Mouse (Mus musculus) midbrain, postnatal 0 days (tissue): Measurements from ENCODE around the gene Cd209a. TPM values are rescaled to one million over a fixed set of nuclear protein-coding genes. Genes with fewer than 3 reads are reported as not detected.
A peak's percentile ranks its signal among the peaks of the same experiment; 100 is the strongest.
"Not testable (repeated sequence)": the region's sequence is repeated elsewhere in the genome, so short reads cannot be mapped to it uniquely, and the experiment has no call there.

Source experiments
- ATAC-seq: fragments of 200-750 bp; cut with Nextera tagmentation; 2 replicates; pipeline ENCODE4 v1.8.0; 2017; ENCODE audit warnings: moderate number of reproducible peaks, mild to moderate bottlenecking, moderate TSS enrichment, moderate library complexity; ENCODE audit not compliant: low FRiP score
- DNase-seq: peaks from one replicate; pipeline ENCODE4 v3.0.0-alpha.2; 2015; ENCODE audit warnings: low spot score
- H3K27ac ChIP-seq: fragments of 300-500 bp; sonication (generic); 2 replicates; pipeline ENCODE4 v1.5.1; 2014; ENCODE audit warnings: low read depth, mild to moderate bottlenecking, low read length, mixed read lengths
- H3K27me3 ChIP-seq: fragments of 300-500 bp; sonication (generic); 2 replicates; pipeline ENCODE4 v1.6.1; 2014; ENCODE audit warnings: low read length, control low read depth, mixed read lengths; ENCODE audit not compliant: insufficient read depth
- H3K36me3 ChIP-seq: fragments of 300-500 bp; sonication (generic); 2 replicates; pipeline ENCODE4 v1.6.1; 2014; ENCODE audit warnings: low read length, control low read depth, mixed read lengths; ENCODE audit not compliant: insufficient read depth
- H3K4me1 ChIP-seq: fragments of 300-500 bp; sonication (generic); 2 replicates; pipeline ENCODE4 v1.6.1; 2014; ENCODE audit warnings: mild to moderate bottlenecking, control low read depth, antibody characterized with exemption, low read length, mixed read lengths; ENCODE audit not compliant: insufficient read depth
- H3K4me2 ChIP-seq: fragments of 300-500 bp; sonication (generic); 2 replicates; pipeline ENCODE4 v1.6.1; 2014; ENCODE audit warnings: low read depth, mild to moderate bottlenecking, low read length, mixed read lengths; ENCODE audit not compliant: poor library complexity, severe bottlenecking
- H3K4me3 ChIP-seq: fragments of 300-500 bp; sonication (generic); 2 replicates; pipeline ENCODE4 v1.5.1; 2014; ENCODE audit warnings: low read depth, mild to moderate bottlenecking, low read length, moderate library complexity
- H3K9ac ChIP-seq: fragments of 300-500 bp; sonication (generic); replicated peaks from 2 replicates; pipeline ENCODE4 v1.6.1; 2014; ENCODE audit warnings: mild to moderate bottlenecking, low read length, moderate library complexity, mixed read lengths; ENCODE audit not compliant: poor library complexity, severe bottlenecking
- H3K9me3 ChIP-seq: fragments of 300-500 bp; sonication (generic); 2 replicates; pipeline ENCODE4 v1.6.1; 2016; ENCODE audit warnings: low read length, control low read depth
- CTCF ChIP-seq: IDR thresholded peaks from 2 replicates; pipeline ENCODE4 v1.5.1; 2016; ENCODE audit warnings: antibody characterized with exemption, mild to moderate bottlenecking
- WGBS: fragments of 180-500 bp; shearing (Covaris S2); extraction: QIAGEN DNeasy Blood & Tissue Kit; methylation state at CpG from one replicate; pipeline ENCODE4 v1.1.7; 2014; 5-methylcytosine and 5-hydroxymethylcytosine counted together
- polyA plus RNA-seq: library from polyadenylated mRNA; unstranded; fragments of >200 nt; fragmentation: Nextera tagmentation; extraction: Ambion mirVana; gene quantifications from 2 replicates; pipeline ENCODE4 v1.2.1, GENCODE M21; 2015
- total RNA-seq: library from RNA; depleted of rRNA; stranded (reverse); fragments of >200 nt; gene quantifications from 2 replicates; pipeline ENCODE4 v1.2.3, GENCODE M21; 2014; rRNA removed

Cd209a gene
- 0.11 TPM in 1 of 2 replicates, not detected in the other for total RNA-seq
- not detected in 2 replicates for polyA plus RNA-seq

DNA sequence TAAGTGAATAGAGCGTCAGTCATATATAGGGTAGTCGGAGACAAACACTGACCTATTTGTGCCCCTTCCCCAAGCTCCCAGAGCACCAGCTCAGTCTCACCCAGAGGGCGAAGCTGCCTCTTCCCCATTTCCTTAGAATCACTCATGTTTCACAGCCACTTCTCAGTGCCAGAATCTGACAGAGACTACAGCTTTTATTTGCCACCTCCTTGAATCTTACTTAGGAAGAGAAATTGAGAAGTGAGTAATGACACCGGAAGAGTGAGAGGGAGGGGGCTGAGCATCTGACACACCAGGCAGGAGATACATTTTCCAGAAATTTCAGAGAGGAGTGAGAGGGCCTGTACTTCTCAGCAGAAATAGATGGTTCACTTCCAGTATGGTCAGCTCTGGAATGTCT lies at the start of gene Cd209a:
Gene Cd209a, minus strand, starts transcription at position 224 of the 400 bp plus-strand sequence.
- H3K9me3 ChIP-seq: peaks cover 26% of the 10 kb centered on the region; the same call in 1 of the 2 replicates
- no peak for DNase-seq
- ATAC-seq: no peak
- H3K27me3 ChIP-seq: no peaks in the 10 kb centered on the region
- WGBS: 87% methylated on average over 4 of the region's 4 CpGs
- no peak for TF ChIP-seq CTCF
- no peak within 1 kb of the TSS for H3K9ac ChIP-seq
- H3K4me2 ChIP-seq: no peak within 1 kb of the TSS
- H3K4me1 ChIP-seq: no peaks in the 10 kb centered on the region
- H3K27ac ChIP-seq: no peak within 1 kb of the TSS
- no peak within 1 kb of the TSS for H3K4me3 ChIP-seq
- no peaks in the 10 kb centered on the region for H3K36me3 ChIP-seq

GRCm38 (mm10) chr8:3768641-3769040 lies 19.9 kb upstream of the Cd209a start:
- H3K4me1 ChIP-seq, H3K27me3 ChIP-seq, H3K4me2 ChIP-seq, H3K36me3 ChIP-seq, H3K27ac ChIP-seq, H3K9ac ChIP-seq, ATAC-seq, DNase-seq, H3K4me3 ChIP-seq: not testable (repeated sequence)
- WGBS: 85% methylated on average over 5 of the region's 5 CpGs
- peaks cover 16% of the 10 kb centered on the region; the same call in 1 of the 2 replicates for H3K9me3 ChIP-seq

DNA sequence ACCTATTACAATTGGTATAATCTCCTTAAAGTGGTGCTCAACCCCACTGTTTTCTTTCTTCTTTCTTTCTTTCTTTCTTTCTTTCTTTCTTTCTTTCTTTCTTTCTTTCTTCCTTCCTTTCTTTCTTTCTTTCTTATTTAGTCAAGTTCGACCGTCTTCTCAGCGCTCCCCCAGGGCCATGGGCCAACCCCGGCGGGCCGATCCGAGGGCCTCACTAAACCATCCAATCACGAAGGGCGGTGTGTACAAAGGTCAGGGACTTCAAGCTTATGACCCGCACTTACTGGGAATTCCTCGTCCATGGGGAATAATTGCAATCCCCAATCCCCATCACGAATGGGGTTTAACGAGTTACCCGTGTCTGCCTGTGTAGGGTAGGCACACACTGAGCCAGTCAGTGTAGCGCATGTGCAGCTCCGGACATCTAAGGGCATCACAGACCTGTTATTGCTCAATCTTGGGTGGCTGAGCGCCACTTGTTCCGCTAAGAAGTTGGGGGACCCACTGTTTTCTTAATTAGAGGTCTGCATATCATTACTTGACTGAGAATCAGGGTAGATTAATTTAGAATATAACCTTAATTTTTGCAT lies 5.6 kb upstream of the Cd209a start:
- no peaks in the 10 kb centered on the region for H3K27me3 ChIP-seq
- DNase-seq: peak; percentile 88
- H3K4me1 ChIP-seq: no peaks in the 10 kb centered on the region
- peaks cover 15% of the 10 kb centered on the region; the same call in 1 of the 2 replicates for H3K9me3 ChIP-seq
- H3K4me3 ChIP-seq: no peak overlapping the region
- no peak overlapping the region for H3K4me2 ChIP-seq
- no peaks in the 10 kb centered on the region for H3K36me3 ChIP-seq
- H3K27ac ChIP-seq: no peak overlapping the region
- TF ChIP-seq CTCF: no peak
- peak; percentile 99 for ATAC-seq
- 65% methylated on average over 18 of the region's 18 CpGs for WGBS
- H3K9ac ChIP-seq: no peak overlapping the region

- no peak for TF ChIP-seq CTCF
- no peaks in the 10 kb centered on the region for H3K36me3 ChIP-seq
- no peaks in the 10 kb centered on the region for H3K27me3 ChIP-seq
- H3K27ac ChIP-seq: no peak overlapping the region
- 93% methylated on average over 2 of the region's 2 CpGs for WGBS
- H3K4me1 ChIP-seq: no peaks in the 10 kb centered on the region
- H3K9me3 ChIP-seq: no peaks in the 10 kb centered on the region
- H3K4me2 ChIP-seq: no peak overlapping the region
- no peak for ATAC-seq
- no peak for DNase-seq
- H3K9ac ChIP-seq: no peak overlapping the region
- no peak overlapping the region for H3K4me3 ChIP-seq
Measured at GRCm38 (mm10) chr8:3736947-3737346, 11.8 kb downstream of the Cd209a start.

GRCm38 (mm10) chr8:3735599-3735998 lies 13.2 kb downstream of the Cd209a start:
- DNase-seq: no peak
- TF ChIP-seq CTCF: no peak
- Histone ChIP-seq H3K4me2 (no peak overlapping the region), H3K27ac (no peak overlapping the region), H3K4me1 (no peaks in the 10 kb centered on the region), H3K9ac (no peak overlapping the region), H3K27me3 (no peaks in the 10 kb centered on the region), H3K9me3 (no peaks in the 10 kb centered on the region), H3K4me3 (no peak overlapping the region), H3K36me3 (no peaks in the 10 kb centered on the region)
- WGBS: 85% methylated on average over 2 of the region's 2 CpGs
- ATAC-seq: no peak

GRCm38 (mm10) chr8:3734084-3734483 lies 14.7 kb downstream of the Cd209a start:
- 59% methylated on average over 1 of the region's 1 CpGs for WGBS
- DNase-seq (no peak), ATAC-seq (no peak)
- Histone ChIP-seq H3K4me3 (no peak overlapping the region), H3K27me3 (no peaks in the 10 kb centered on the region), H3K36me3 (no peaks in the 10 kb centered on the region), H3K4me2 (no peak overlapping the region), H3K4me1 (no peaks in the 10 kb centered on the region), H3K9ac (no peak overlapping the region), H3K9me3 (no peaks in the 10 kb centered on the region), H3K27ac (no peak overlapping the region)
- TF ChIP-seq CTCF: no peak
